ENCODE assay signal across 22 mouse cellular contexts in genomic region chr10:52319506-52320286, GRCm38 (mm10). TPM values are rescaled to one million over a fixed set of nuclear protein-coding genes. Genes with fewer than 3 reads are reported as not detected.
"Had no signal": no experiment of that assay in that cellular context is flagged by ENCODE, and none has a peak within 500 bp of the region (broad histone marks: within the 10 kb centered on the region; RNA-seq: fewer than 3 reads in every experiment).

No protein-coding gene starts in this region.

- H3K27ac ChIP-seq: kidney, postnatal 0 days; layer of hippocampus, adult 2 months; limb, embryonic 13.5 days; liver, embryonic 14.5 days; neural tube, embryonic 13.5 days had no signal

- H3K4me3 ChIP-seq: layer of hippocampus, adult 2 months; limb, embryonic 13.5 days; myocyte; neural tube, embryonic 13.5 days had no signal

- DNase-seq: kidney, adult 8-10 months; kidney, postnatal 36 days; left cerebral cortex, postnatal 4 days; lung, adult 18-20 months; lung, postnatal 36 days; midbrain, embryonic 14.5 days; right cerebral cortex, postnatal 14 days; thymus, postnatal 4 days had no signal

- H3K4me2 ChIP-seq: limb, embryonic 13.5 days; neural tube, embryonic 13.5 days had no signal

- H3K27me3 ChIP-seq: limb, embryonic 13.5 days; neural tube, embryonic 13.5 days had no signal

- H3K4me1 ChIP-seq: limb, embryonic 13.5 days; neural tube, embryonic 13.5 days had no signal

- H3K9me3 ChIP-seq: limb, embryonic 13.5 days; neural tube, embryonic 13.5 days had no signal

- H3K9ac ChIP-seq: limb, embryonic 13.5 days; liver, embryonic 14.5 days; neural tube, embryonic 13.5 days had no signal

RNA-seq across cellular contexts. Expression of gene Gm26741, which starts 38.9 kb away (rescaled TPM):
- total RNA-seq: layer of hippocampus, adult 2 months; layer of hippocampus, postnatal 14 days; left cerebral cortex, adult 18-20 months; left cerebral cortex, postnatal 10 days; left cerebral cortex, postnatal 4 days; liver, adult 2 months; megakaryocyte progenitor cell, adult 5-6 weeks had no signal
- polyA plus RNA-seq: kidney, postnatal 0 days; limb, embryonic 13.5 days; liver, adult 2 months; liver, embryonic 14.5 days; lung, embryonic 16.5 days; midbrain, embryonic 14.5 days; myocyte; neural tube, embryonic 13.5 days; spleen, adult 2 months; thymus, postnatal 0 days had no signal
